Mouse (Mus musculus): ENCODE measurements around the gene Gpx3. TPM values are rescaled to one million over a fixed set of nuclear protein-coding genes. Genes with fewer than 3 reads are reported as not detected.

Gene Gpx3
- polyA plus RNA-seq, 1 experiment from 2014 or later: 24.4 TPM

GRCm38 (mm10) chr11:54913841-54914240 lies 11.6 kb downstream of the Gpx3 start:
- no peaks in the 10 kb centered on the region for H3K27me3 ChIP-seq (replicated peaks; ENCODE audit: control insufficient read depth, insufficient read depth, low read length)
- 95% methylated on average over 5 of the region's 5 CpGs for WGBS
- no peak for ATAC-seq
- no peaks in the 10 kb centered on the region for H3K4me1 ChIP-seq (ENCODE audit: control insufficient read depth, insufficient read depth, low read length)
- H3K4me2 ChIP-seq (ENCODE audit: low read length): no peak overlapping the region
- H3K4me3 ChIP-seq (ENCODE audit: low read depth, low read length): no peak overlapping the region
- no peak overlapping the region for H3K27ac ChIP-seq (ENCODE audit: low read depth, low read length)
- DNase-seq (ENCODE audit: low spot score): no peak
- H3K9ac ChIP-seq (ENCODE audit: low read length): no peak overlapping the region
- no peaks in the 10 kb centered on the region for H3K9me3 ChIP-seq (replicated peaks; ENCODE audit: control insufficient read depth, low read length)
- H3K36me3 ChIP-seq (ENCODE audit: control insufficient read depth, insufficient read depth, low read length): peaks cover 26% of the 10 kb centered on the region

DNA sequence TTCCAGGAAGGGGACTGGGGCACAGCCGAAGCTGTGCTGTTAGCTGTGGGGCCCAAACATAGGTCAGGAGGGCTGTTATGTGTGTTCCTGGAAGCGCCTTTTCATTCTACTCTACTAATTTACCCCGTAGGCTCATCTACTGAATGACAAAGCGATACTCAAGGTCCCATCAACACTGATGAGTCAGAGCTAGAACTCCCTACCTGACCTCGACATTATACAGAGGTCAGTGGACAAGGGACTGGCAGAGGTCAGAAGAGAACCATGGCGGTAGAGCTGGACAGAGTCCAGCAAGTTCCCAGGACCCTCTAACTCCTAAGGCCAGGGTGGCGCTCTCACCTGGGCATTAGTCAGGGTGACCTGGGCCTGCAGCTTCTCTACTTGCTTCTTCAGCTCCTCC lies 15.2 kb downstream of the Gpx3 start:
- Histone ChIP-seq H3K9me3 (replicated peaks; ENCODE audit: control insufficient read depth, low read length) (no peaks in the 10 kb centered on the region), H3K36me3 (ENCODE audit: control insufficient read depth, insufficient read depth, low read length) (peaks cover 31% of the 10 kb centered on the region), H3K27me3 (replicated peaks; ENCODE audit: control insufficient read depth, insufficient read depth, low read length) (no peaks in the 10 kb centered on the region), H3K27ac (ENCODE audit: low read depth, low read length) (no peak overlapping the region), H3K4me3 (ENCODE audit: low read depth, low read length) (no peak overlapping the region), H3K4me1 (ENCODE audit: control insufficient read depth, insufficient read depth, low read length) (no peaks in the 10 kb centered on the region), H3K4me2 (ENCODE audit: low read length) (no peak overlapping the region), H3K9ac (ENCODE audit: low read length) (no peak overlapping the region)
- no peak for ATAC-seq
- DNase-seq (ENCODE audit: low spot score): no peak
- WGBS: 96% methylated on average over 7 of the region's 7 CpGs

DNA sequence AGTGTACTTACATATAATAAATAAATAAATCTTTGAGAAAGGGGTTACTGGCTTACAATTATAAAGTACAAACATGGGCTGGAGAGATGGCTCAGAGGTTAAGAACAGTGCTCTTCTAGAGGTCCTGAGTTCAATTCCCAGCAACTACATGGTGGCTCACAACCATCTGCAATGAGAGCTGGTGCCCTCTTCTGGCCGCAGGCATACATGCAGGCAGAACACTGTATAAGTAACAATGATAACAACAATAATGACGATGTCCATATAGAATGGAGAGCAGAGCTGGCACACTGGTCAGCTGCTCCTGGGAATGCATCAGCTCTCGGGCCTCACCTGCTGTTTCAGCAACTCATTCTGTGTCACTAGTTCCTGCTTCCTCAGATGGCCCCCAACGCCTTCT lies 16.0 kb downstream of the Gpx3 start:
- 87% methylated on average over 4 of the region's 4 CpGs for WGBS
- Histone ChIP-seq H3K27me3 (replicated peaks; ENCODE audit: control insufficient read depth, insufficient read depth, low read length) (no peaks in the 10 kb centered on the region), H3K36me3 (ENCODE audit: control insufficient read depth, insufficient read depth, low read length) (peaks cover 35% of the 10 kb centered on the region), H3K4me3 (ENCODE audit: low read depth, low read length) (no peak overlapping the region), H3K27ac (ENCODE audit: low read depth, low read length) (no peak overlapping the region), H3K9me3 (replicated peaks; ENCODE audit: control insufficient read depth, low read length) (no peaks in the 10 kb centered on the region), H3K9ac (ENCODE audit: low read length) (no peak overlapping the region), H3K4me2 (ENCODE audit: low read length) (no peak overlapping the region), H3K4me1 (ENCODE audit: control insufficient read depth, insufficient read depth, low read length) (no peaks in the 10 kb centered on the region)
- DNase-seq (ENCODE audit: low spot score) (no peak), ATAC-seq (no peak)

DNA sequence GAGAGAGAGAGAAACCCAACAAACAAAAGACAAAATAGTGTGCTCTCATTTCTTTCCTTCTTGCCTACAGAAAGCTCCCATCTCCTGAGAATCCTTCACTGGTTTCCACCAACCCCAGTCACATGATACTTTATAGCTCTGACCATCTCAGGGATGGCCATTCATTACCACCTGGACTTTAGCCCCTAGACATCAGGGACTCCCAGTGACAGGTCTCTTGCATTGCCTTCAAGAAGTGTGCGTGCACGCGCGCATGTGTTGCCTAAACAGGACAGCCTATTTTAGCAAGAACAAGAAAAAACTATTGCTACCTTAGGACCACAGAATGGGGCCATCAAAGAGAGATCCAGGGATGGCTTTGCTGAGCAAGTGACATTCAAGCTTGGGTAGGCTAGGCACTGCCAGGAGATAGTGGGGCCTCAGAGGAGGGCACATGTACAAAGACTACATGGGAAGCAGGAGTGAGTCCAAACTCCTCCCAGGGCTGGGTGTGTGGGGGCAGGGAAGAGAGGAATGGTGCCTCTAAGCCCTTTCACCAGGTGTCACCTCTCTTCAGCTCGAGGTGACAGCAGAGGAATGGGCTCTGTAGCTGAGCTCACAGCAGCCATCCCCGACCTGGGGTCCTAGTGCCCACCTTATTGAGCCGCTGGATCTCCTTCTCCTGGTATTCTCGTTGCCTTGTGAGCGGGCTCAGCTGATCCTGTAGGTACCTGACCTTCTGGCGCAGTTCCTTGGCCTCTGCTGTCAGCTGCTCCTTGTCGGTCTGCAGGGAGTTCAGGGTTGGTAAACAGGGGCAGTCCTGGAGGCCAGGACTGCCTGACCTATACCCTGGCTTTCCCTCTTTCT lies 18.1 kb downstream of the Gpx3 start:
- no peak for ATAC-seq
- Histone ChIP-seq H3K36me3 (ENCODE audit: control insufficient read depth, insufficient read depth, low read length) (peaks cover 36% of the 10 kb centered on the region), H3K9me3 (replicated peaks; ENCODE audit: control insufficient read depth, low read length) (no peaks in the 10 kb centered on the region), H3K27me3 (replicated peaks; ENCODE audit: control insufficient read depth, insufficient read depth, low read length) (no peaks in the 10 kb centered on the region), H3K4me1 (ENCODE audit: control insufficient read depth, insufficient read depth, low read length) (no peaks in the 10 kb centered on the region), H3K27ac (ENCODE audit: low read depth, low read length) (no peak overlapping the region), H3K9ac (ENCODE audit: low read length) (no peak overlapping the region), H3K4me2 (ENCODE audit: low read length) (no peak overlapping the region), H3K4me3 (ENCODE audit: low read depth, low read length) (no peak overlapping the region)
- no peak for DNase-seq (ENCODE audit: low spot score)
- 81% methylated on average over 11 of the region's 11 CpGs for WGBS

DNA sequence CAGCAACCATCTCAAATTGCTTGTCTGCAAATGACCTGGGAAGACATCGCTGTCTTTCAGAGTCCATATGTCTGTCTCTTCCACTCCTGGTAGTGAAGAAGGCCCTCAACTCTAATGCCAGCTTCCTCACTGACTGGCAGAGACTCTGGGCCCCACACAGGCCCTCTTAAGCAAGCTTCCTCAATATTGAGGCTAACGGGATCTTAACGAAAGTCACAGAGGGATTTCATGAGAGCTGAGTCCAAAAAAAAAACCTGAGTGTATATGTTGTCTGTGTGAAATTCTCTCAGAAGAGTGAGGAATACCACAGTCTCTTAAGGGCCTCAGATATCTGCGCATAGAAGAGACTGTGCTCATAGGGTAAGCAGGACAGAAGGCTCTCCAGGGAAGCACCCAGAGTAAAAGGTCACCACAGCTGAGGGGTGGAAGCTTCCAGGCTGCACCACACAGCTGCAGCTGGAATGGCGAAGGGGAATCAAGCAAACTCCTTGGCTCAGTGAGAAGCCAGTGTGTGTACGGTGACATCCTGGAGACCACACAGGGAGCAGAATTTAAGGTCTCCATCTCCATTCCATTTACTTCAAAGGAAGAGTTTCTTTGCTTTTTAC lies 18.8 kb downstream of the Gpx3 start:
- H3K36me3 ChIP-seq (ENCODE audit: control insufficient read depth, insufficient read depth, low read length): peaks cover 32% of the 10 kb centered on the region
- WGBS: 86% methylated on average over 6 of the region's 6 CpGs
- H3K4me3 ChIP-seq (ENCODE audit: low read depth, low read length): no peak overlapping the region
- no peak overlapping the region for H3K9ac ChIP-seq (ENCODE audit: low read length)
- H3K4me1 ChIP-seq (ENCODE audit: control insufficient read depth, insufficient read depth, low read length): no peaks in the 10 kb centered on the region
- ATAC-seq (no peak), DNase-seq (ENCODE audit: low spot score) (no peak)
- H3K27me3 ChIP-seq (replicated peaks; ENCODE audit: control insufficient read depth, insufficient read depth, low read length): no peaks in the 10 kb centered on the region
- no peaks in the 10 kb centered on the region for H3K9me3 ChIP-seq (replicated peaks; ENCODE audit: control insufficient read depth, low read length)
- H3K27ac ChIP-seq (ENCODE audit: low read depth, low read length): no peak overlapping the region
- no peak overlapping the region for H3K4me2 ChIP-seq (ENCODE audit: low read length)

DNA sequence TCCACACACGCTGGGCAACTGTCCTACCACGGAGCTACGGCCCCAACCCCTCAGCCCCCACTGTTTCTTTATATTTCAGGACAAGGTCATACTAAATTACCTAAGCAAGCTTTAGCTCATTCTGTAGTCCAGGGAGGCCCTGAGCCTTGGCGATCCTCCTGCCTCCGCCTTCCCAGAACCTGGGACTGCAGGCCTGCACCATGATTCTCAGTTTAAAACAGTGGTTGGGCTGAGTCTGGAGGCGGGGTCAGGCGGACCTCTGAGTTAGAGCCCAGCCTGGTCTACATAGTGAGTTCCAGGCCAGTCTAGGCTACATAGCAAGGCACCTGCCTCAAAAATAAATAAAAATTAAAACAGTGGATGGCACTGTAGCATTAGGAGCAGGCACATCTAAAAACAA lies 19.5 kb downstream of the Gpx3 start:
- Histone ChIP-seq H3K27ac (ENCODE audit: low read depth, low read length) (no peak overlapping the region), H3K9me3 (replicated peaks; ENCODE audit: control insufficient read depth, low read length) (no peaks in the 10 kb centered on the region), H3K36me3 (ENCODE audit: control insufficient read depth, insufficient read depth, low read length) (peaks cover 34% of the 10 kb centered on the region), H3K4me3 (ENCODE audit: low read depth, low read length) (no peak overlapping the region), H3K4me1 (ENCODE audit: control insufficient read depth, insufficient read depth, low read length) (no peaks in the 10 kb centered on the region), H3K27me3 (replicated peaks; ENCODE audit: control insufficient read depth, insufficient read depth, low read length) (no peaks in the 10 kb centered on the region), H3K9ac (ENCODE audit: low read length) (no peak overlapping the region), H3K4me2 (ENCODE audit: low read length) (no peak overlapping the region)
- DNase-seq (ENCODE audit: low spot score) (no peak), ATAC-seq (no peak)
- 53% methylated on average over 7 of the region's 7 CpGs for WGBS

DNA sequence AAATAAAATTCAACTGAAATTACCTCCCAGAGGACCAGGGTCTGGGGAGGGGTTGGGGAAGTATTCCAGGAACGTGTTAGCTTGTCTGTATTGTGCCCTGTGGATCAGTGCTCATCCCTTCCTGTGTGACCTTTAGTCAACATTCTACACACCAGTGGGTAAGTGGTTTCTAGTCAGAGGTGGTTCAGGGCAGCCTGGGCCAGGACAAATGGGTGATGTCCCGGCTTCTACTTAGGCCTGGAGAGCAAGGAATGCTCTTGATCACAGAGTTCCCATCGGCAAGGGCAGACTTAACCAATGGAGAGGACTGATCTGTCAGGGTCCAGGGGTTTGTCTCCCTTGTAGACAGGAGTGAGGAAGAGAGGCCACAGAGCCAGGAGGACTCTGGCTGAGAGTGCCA lies 20.2 kb downstream of the Gpx3 start:
- no peak for DNase-seq (ENCODE audit: low spot score)
- no peak overlapping the region for H3K27ac ChIP-seq (ENCODE audit: low read depth, low read length)
- H3K36me3 ChIP-seq (ENCODE audit: control insufficient read depth, insufficient read depth, low read length): peaks cover 31% of the 10 kb centered on the region

GRCm38 (mm10) chr11:54924145-54924544 lies 21.9 kb downstream of the Gpx3 start:
- H3K4me1 ChIP-seq (ENCODE audit: control insufficient read depth, insufficient read depth, low read length): no peaks in the 10 kb centered on the region
- H3K9ac ChIP-seq (ENCODE audit: low read length): no peak overlapping the region
- H3K36me3 ChIP-seq (ENCODE audit: control insufficient read depth, insufficient read depth, low read length): peaks cover 33% of the 10 kb centered on the region
- WGBS: 92% methylated on average over 14 of the region's 14 CpGs
- no peak overlapping the region for H3K4me3 ChIP-seq (ENCODE audit: low read depth, low read length)
- no peak overlapping the region for H3K4me2 ChIP-seq (ENCODE audit: low read length)
- no peak for DNase-seq (ENCODE audit: low spot score)
- H3K27me3 ChIP-seq (replicated peaks; ENCODE audit: control insufficient read depth, insufficient read depth, low read length): no peaks in the 10 kb centered on the region
- no peaks in the 10 kb centered on the region for H3K9me3 ChIP-seq (replicated peaks; ENCODE audit: control insufficient read depth, low read length)
- H3K27ac ChIP-seq (ENCODE audit: low read depth, low read length): no peak overlapping the region
- ATAC-seq: no peak

More for the DNA sequence above, 20.2 kb downstream of the Gpx3 start:
- no peak for ATAC-seq
- Histone ChIP-seq H3K9ac (ENCODE audit: low read length) (no peak overlapping the region), H3K4me3 (ENCODE audit: low read depth, low read length) (no peak overlapping the region), H3K4me1 (ENCODE audit: control insufficient read depth, insufficient read depth, low read length) (no peaks in the 10 kb centered on the region), H3K4me2 (ENCODE audit: low read length) (no peak overlapping the region), H3K9me3 (replicated peaks; ENCODE audit: control insufficient read depth, low read length) (no peaks in the 10 kb centered on the region), H3K27me3 (replicated peaks; ENCODE audit: control insufficient read depth, insufficient read depth, low read length) (no peaks in the 10 kb centered on the region)
- 93% methylated on average over 3 of the region's 3 CpGs for WGBS
